Mouse (Mus musculus) heart, embryonic 11.5 days (tissue): Measurements from ENCODE around the gene Avpr2. TPM values are rescaled to one million over a fixed set of nuclear protein-coding genes. Genes with fewer than 3 reads are reported as not detected.
A peak's percentile ranks its signal among the peaks of the same experiment; 100 is the strongest.

Experiments
- ATAC-seq: fragments of 200-750 bp; cut with Nextera tagmentation; replicated peaks from 2 replicates; pipeline ENCODE4 v1.8.0; 2017; ENCODE audit warnings: moderate library complexity; ENCODE audit not compliant: insufficient number of reproducible peaks, low FRiP score, low TSS enrichment
- H3K27ac ChIP-seq: fragments of 300-500 bp; sonication (generic); 2 replicates; pipeline ENCODE4 v1.5.1; 2014; ENCODE audit warnings: mild to moderate bottlenecking, low read depth, low read length
- H3K27me3 ChIP-seq: fragments of 300-500 bp; sonication (generic); 2 replicates; pipeline ENCODE4 v1.6.1; 2014; ENCODE audit warnings: mild to moderate bottlenecking, low read length, mixed read lengths; ENCODE audit not compliant: control insufficient read depth, insufficient read depth
- H3K36me3 ChIP-seq: fragments of 300-500 bp; sonication (generic); 2 replicates; pipeline ENCODE4 v1.6.1; 2014; ENCODE audit warnings: mild to moderate bottlenecking, low read length, moderate library complexity, mixed read lengths; ENCODE audit not compliant: control insufficient read depth, insufficient read depth
- H3K4me1 ChIP-seq: fragments of 300-500 bp; sonication (generic); 2 replicates; pipeline ENCODE4 v1.6.1; 2014; ENCODE audit warnings: low read length; ENCODE audit not compliant: control insufficient read depth, insufficient read depth
- H3K4me2 ChIP-seq: fragments of 300-500 bp; sonication (generic); 2 replicates; pipeline ENCODE4 v1.6.1; 2014; ENCODE audit warnings: mild to moderate bottlenecking, moderate library complexity
- H3K4me3 ChIP-seq: fragments of 300-500 bp; sonication (generic); 2 replicates; pipeline ENCODE4 v1.5.1; 2014; ENCODE audit warnings: low read depth, low read length
- H3K9ac ChIP-seq: fragments of 300-500 bp; sonication (generic); 2 replicates; pipeline ENCODE4 v1.6.1; 2014; ENCODE audit warnings: mild to moderate bottlenecking, low read depth, low read length, moderate library complexity
- H3K9me3 ChIP-seq: fragments of 300-500 bp; sonication (generic); replicated peaks from 2 replicates; pipeline ENCODE4 v1.6.1; 2016; ENCODE audit warnings: low read length; ENCODE audit not compliant: control insufficient read depth
- whole genome bisulfite sequencing: fragments of 180-500 bp; shearing (Covaris S2); extraction: QIAGEN DNeasy Blood & Tissue Kit; methylation state at CpG from one replicate; pipeline ENCODE4 v1.1.7; 2014; ENCODE audit not compliant: insufficient replicate concordance; 5-methylcytosine and 5-hydroxymethylcytosine counted together
- polyA plus RNA-seq: library from polyadenylated mRNA; unstranded; fragments of >200 nt; fragmentation: Nextera tagmentation; extraction: Ambion mirVana; gene quantifications from 2 replicates; pipeline ENCODE4 v1.2.1, GENCODE M21; 2014

Avpr2 gene
- polyA plus RNA-seq, 1 experiment from 2014 or later = not detected

- Histone ChIP-seq H3K27ac (peak overlapping the region; percentile 71; the same call in 1 of the 2 replicates), H3K9me3 (no peaks in the 10 kb centered on the region), H3K9ac (peak overlapping the region; percentile 70), H3K4me2 (peak overlapping the region; percentile 68), H3K4me1 (no peaks in the 10 kb centered on the region), H3K36me3 (0 out of 2 replicates have a peak, but pooled peaks cover 2% of the 10 kb centered on the region), H3K27me3 (no peaks in the 10 kb centered on the region), H3K4me3 (peak overlapping the region; percentile 53)
- 70% methylated on average over 8 of the region's 8 CpGs for WGBS
- ATAC-seq = no peak
These were observed 30.6 kb downstream of the Avpr2 start for GRCm38 (mm10) chrX:73922550-73922882.

DNA sequence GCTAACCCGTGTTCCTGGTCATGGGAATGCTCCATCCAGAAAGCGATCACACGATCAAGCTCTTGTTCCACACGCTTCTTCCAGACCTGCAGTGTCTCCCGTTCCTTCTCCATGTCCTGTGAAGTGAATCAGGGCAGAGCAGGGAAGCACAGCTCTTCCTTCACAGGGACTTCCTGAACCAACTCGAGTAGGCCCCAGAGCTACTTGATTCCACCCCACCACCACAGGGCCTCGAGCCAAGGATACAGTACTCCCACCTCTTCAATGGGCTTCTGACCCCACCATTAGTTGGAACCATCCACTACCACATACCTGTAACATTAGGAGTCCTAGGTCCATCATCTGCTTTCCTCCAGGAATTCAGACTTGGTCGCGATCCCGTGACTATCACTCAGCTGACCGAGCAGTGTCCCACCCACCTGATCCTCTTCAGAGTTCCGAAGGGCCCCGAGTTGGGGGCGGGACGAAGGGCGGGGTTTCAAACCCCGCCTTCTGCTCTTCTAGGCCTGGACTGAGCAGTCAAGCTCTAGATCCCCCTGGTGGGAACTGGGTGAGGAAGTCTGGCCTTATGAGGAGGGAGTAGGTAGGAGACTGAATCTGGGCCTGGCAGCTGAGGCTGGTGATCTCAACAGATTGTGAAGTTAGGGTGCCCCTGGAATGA lies 38.6 kb downstream of the Avpr2 start, which contains the start of gene Renbp:
Renbp (minus strand) TSS at position 449 of the 661 bp plus-strand sequence.
- H3K4me2 ChIP-seq = peak within 1 kb of the TSS; percentile 60
- H3K4me1 ChIP-seq = no peaks in the 10 kb centered on the region; the same call in 1 of the 2 replicates
- no peak within 1 kb of the TSS for H3K27ac ChIP-seq
- no peaks in the 10 kb centered on the region for H3K9me3 ChIP-seq
- WGBS = 39% methylated on average over 17 of the region's 17 CpGs
- peak; percentile 89 for ATAC-seq
- peak within 1 kb of the TSS; percentile 39 for H3K4me3 ChIP-seq
- H3K36me3 ChIP-seq = no peaks in the 10 kb centered on the region
- H3K27me3 ChIP-seq = no peaks in the 10 kb centered on the region
- H3K9ac ChIP-seq = peak within 1 kb of the TSS; percentile 54

- H3K36me3 ChIP-seq = no peaks in the 10 kb centered on the region
- no peaks in the 10 kb centered on the region for H3K9me3 ChIP-seq
- H3K4me2 ChIP-seq = no peak overlapping the region
- no peak for ATAC-seq
- H3K9ac ChIP-seq = no peak overlapping the region
- no peak overlapping the region for H3K4me3 ChIP-seq
- H3K27me3 ChIP-seq = no peaks in the 10 kb centered on the region
- H3K27ac ChIP-seq = no peak overlapping the region
- no peaks in the 10 kb centered on the region; the same call in 1 of the 2 replicates for H3K4me1 ChIP-seq
- WGBS = 80% methylated on average over 2 of the region's 2 CpGs
These were observed 40.0 kb downstream of the Avpr2 start for GRCm38 (mm10) chrX:73931871-73932270.

DNA sequence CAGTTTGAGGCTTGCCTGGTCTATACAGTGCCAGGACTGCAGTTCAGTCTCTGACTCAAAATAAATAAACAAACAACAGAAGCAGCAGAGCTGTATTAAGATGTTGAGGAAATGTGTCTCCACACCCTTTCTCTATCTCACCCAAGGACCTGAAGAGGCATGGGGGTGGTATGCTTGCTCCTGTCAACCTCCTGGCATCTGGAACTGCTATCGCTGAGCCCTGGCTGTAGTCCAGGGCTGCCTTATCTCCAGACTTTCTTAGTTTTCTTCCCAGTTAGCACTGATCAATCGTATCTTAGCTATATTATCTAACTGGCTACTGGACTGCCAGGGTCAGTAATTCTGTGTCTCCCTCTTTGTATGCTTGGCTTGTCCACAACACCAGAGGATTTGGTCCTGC lies 50.0 kb downstream of the Avpr2 start:
- no peak overlapping the region for H3K27ac ChIP-seq
- H3K4me2 ChIP-seq = no peak overlapping the region
- 0 out of 2 replicates have a peak, but pooled peaks cover 3% of the 10 kb centered on the region for H3K4me1 ChIP-seq
- H3K36me3 ChIP-seq = peaks cover 13% of the 10 kb centered on the region
- no peak overlapping the region for H3K9ac ChIP-seq
- no peak overlapping the region for H3K4me3 ChIP-seq
- ATAC-seq = no peak
- 36% methylated on average over 2 of the region's 2 CpGs for WGBS
- H3K27me3 ChIP-seq = no peaks in the 10 kb centered on the region
- H3K9me3 ChIP-seq = no peaks in the 10 kb centered on the region

- Histone ChIP-seq H3K27me3 (no peaks in the 10 kb centered on the region), H3K9me3 (no peaks in the 10 kb centered on the region), H3K36me3 (peaks cover 16% of the 10 kb centered on the region), H3K9ac (no peak overlapping the region), H3K27ac (no peak overlapping the region), H3K4me1 (0 out of 2 replicates have a peak, but pooled peaks cover 3% of the 10 kb centered on the region), H3K4me2 (no peak overlapping the region), H3K4me3 (no peak overlapping the region)
- WGBS = 55% methylated on average over 2 of the region's 2 CpGs
- no peak for ATAC-seq
These were observed 50.4 kb downstream of the Avpr2 start for GRCm38 (mm10) chrX:73942294-73942693.

Other genes with a start within 250 kb of the Avpr2 start
- gene Pnck, start 232.0 kb upstream of the Avpr2 start, polyA plus RNA-seq = 11.1 and 12.2 TPM in 2 replicates
- gene Slc6a8, start 219.0 kb upstream of the Avpr2 start, polyA plus RNA-seq = 6.9 and 8.2 TPM in 2 replicates
- 171 and 188 TPM in 2 replicates for gene Bcap31, start 175.9 kb upstream of the Avpr2 start, polyA plus RNA-seq
- gene Abcd1, start 175.5 kb upstream of the Avpr2 start, polyA plus RNA-seq = 8.1 and 9.2 TPM in 2 replicates
- 0.16 and 0.27 TPM in 2 replicates for gene Plxnb3, start 135.0 kb upstream of the Avpr2 start, polyA plus RNA-seq
- gene Srpk3, start 117.7 kb upstream of the Avpr2 start, polyA plus RNA-seq = 52.6 and 57.9 TPM in 2 replicates
- gene Idh3g, start 105.2 kb upstream of the Avpr2 start, polyA plus RNA-seq = 285 and 302 TPM in 2 replicates
- gene Ssr4, start 105.1 kb upstream of the Avpr2 start, polyA plus RNA-seq = 159 and 162 TPM in 2 replicates
- gene Pdzd4, start 67.1 kb upstream of the Avpr2 start, polyA plus RNA-seq = 0.33 and 0.46 TPM in 2 replicates
- 1.3 and 2.2 TPM in 2 replicates for gene L1cam, start 4.0 kb downstream of the Avpr2 start, polyA plus RNA-seq
- gene Arhgap4, start 29.8 kb downstream of the Avpr2 start, polyA plus RNA-seq = 0.96 and 1.3 TPM in 2 replicates
- 94.3 and 96.5 TPM in 2 replicates for gene Naa10, start 29.8 kb downstream of the Avpr2 start, polyA plus RNA-seq
- gene Renbp, start 38.7 kb downstream of the Avpr2 start, polyA plus RNA-seq = 51.6 and 64.0 TPM in 2 replicates
- gene Hcfc1, start 74.3 kb downstream of the Avpr2 start, polyA plus RNA-seq = 42.6 and 52.1 TPM in 2 replicates
- gene Irak1, start 131.8 kb downstream of the Avpr2 start, polyA plus RNA-seq = 39.3 and 40.7 TPM in 2 replicates
- gene Opn1mw, start 235.4 kb downstream of the Avpr2 start, polyA plus RNA-seq = not detected in 2 replicates
- 9.8 and 11.9 TPM in 2 replicates for gene Mecp2, start 243.3 kb downstream of the Avpr2 start, polyA plus RNA-seq